Mouse (Mus musculus): ENCODE measurements around the gene Zbtb16.

Zbtb16 gene

GRCm38 (mm10) chr9:48729471-48729870 lies 106.6 kb downstream of the Zbtb16 start:
- no peak for ATAC-seq (ENCODE audit: low TSS enrichment)

GRCm38 (mm10) chr9:48728731-48729123 lies 107.3 kb downstream of the Zbtb16 start:
- no peak for ATAC-seq (ENCODE audit: low TSS enrichment)

GRCm38 (mm10) chr9:48728083-48728730 lies 107.8 kb downstream of the Zbtb16 start:
- no peak for ATAC-seq (ENCODE audit: low TSS enrichment)

- ATAC-seq (ENCODE audit: low TSS enrichment), result no peak
Observed at GRCm38 (mm10) chr9:48726341-48726740, 109.7 kb downstream of the Zbtb16 start.

- no peak for ATAC-seq (ENCODE audit: low TSS enrichment)
Observed at GRCm38 (mm10) chr9:48725918-48726317, 110.1 kb downstream of the Zbtb16 start.

- ATAC-seq (ENCODE audit: low TSS enrichment), result no peak
Observed at GRCm38 (mm10) chr9:48725161-48725560, 110.9 kb downstream of the Zbtb16 start.

- ATAC-seq (ENCODE audit: low TSS enrichment), result no peak
Observed at GRCm38 (mm10) chr9:48724733-48725132, 111.3 kb downstream of the Zbtb16 start.

GRCm38 (mm10) chr9:48723511-48724304 lies 112.3 kb downstream of the Zbtb16 start:
- ATAC-seq (ENCODE audit: low TSS enrichment), result peak; percentile 73

GRCm38 (mm10) chr9:48723025-48723424 lies 113.0 kb downstream of the Zbtb16 start:
- ATAC-seq (ENCODE audit: low TSS enrichment), result no peak

GRCm38 (mm10) chr9:48722261-48722920 lies 113.6 kb downstream of the Zbtb16 start:
- no peak for ATAC-seq (ENCODE audit: low TSS enrichment)

- no peak for ATAC-seq (ENCODE audit: low TSS enrichment)
Observed at GRCm38 (mm10) chr9:48721655-48722054, 114.4 kb downstream of the Zbtb16 start.

- no peak for ATAC-seq (ENCODE audit: low TSS enrichment)
Observed at GRCm38 (mm10) chr9:48721172-48721571, 114.8 kb downstream of the Zbtb16 start.

GRCm38 (mm10) chr9:48720251-48720963 lies 115.6 kb downstream of the Zbtb16 start:
- ATAC-seq (ENCODE audit: low TSS enrichment), result no peak

GRCm38 (mm10) chr9:48719619-48720018 lies 116.4 kb downstream of the Zbtb16 start:
- ATAC-seq (ENCODE audit: low TSS enrichment), result no peak

- ATAC-seq (ENCODE audit: low TSS enrichment), result no peak
Observed at GRCm38 (mm10) chr9:48716549-48716948, 119.5 kb downstream of the Zbtb16 start.

GRCm38 (mm10) chr9:48715042-48715441 lies 121.0 kb downstream of the Zbtb16 start:
- no peak for ATAC-seq (ENCODE audit: low TSS enrichment)

- ATAC-seq (ENCODE audit: low TSS enrichment), result no peak
Observed at GRCm38 (mm10) chr9:48713779-48714178, 122.2 kb downstream of the Zbtb16 start.

- ATAC-seq (ENCODE audit: low TSS enrichment), result no peak
Observed at GRCm38 (mm10) chr9:48712985-48713765, 122.8 kb downstream of the Zbtb16 start.

- ATAC-seq (ENCODE audit: low TSS enrichment), result no peak
Observed at GRCm38 (mm10) chr9:48711826-48712225, 124.2 kb downstream of the Zbtb16 start.

GRCm38 (mm10) chr9:48711296-48711781 lies 124.7 kb downstream of the Zbtb16 start:
- ATAC-seq (ENCODE audit: low TSS enrichment), result no peak
